Mouse (Mus musculus): ENCODE measurements around the gene Gm5136. TPM values are rescaled to one million over a fixed set of nuclear protein-coding genes. Genes with fewer than 3 reads are reported as not detected.

Gene Gm5136
- total and polyA plus RNA-seq, 3 experiments, result not detected

DNA sequence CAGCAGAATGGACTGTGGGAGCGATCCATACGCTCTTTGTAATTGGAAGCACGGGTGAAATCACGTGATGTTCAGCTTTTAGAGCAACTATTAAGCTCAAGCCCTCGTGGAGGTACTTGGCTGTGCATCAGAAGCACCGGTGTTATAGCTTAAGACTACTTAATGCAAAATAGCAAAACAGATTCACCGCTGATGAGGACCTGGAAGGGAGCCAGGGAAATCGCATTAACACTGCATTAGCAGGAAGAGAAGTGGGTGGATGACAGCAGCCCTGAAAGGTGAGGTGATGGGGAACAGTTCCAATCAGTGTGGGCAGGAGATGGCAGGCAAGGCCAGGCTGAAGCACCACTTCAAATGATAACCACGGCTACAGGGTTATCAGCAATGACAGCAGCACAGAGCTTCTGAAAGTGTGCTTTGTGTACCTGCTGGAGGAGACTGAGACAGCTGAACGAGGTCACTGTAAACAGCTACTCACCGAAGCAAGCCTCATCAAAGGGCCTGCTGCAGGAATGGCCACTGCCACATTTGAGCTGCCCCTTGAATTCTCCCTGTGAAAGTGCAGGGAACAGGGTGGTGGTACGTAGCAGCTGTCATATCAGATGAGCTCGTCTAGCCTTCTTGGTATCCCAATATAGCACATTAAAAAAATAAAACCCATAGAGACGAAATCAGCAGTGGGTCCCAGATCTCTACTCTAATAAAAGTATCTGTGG lies 20.1 kb downstream of the Gm5136 start:
- Histone ChIP-seq H3K9me3 (replicated peaks; ENCODE audit: low read length) (no peaks in the 10 kb centered on the region), H3K79me2 (replicated peaks; ENCODE audit: control insufficient read depth, extremely low read depth, insufficient read depth, poor library complexity, severe bottlenecking) (no peaks in the 10 kb centered on the region), H3K36me3 (replicated peaks in 1 of 2; ENCODE audit: control insufficient read depth in 1 of 2, insufficient read depth in 1 of 2, low read length in 1 of 2) (no peaks in the 10 kb centered on the region), H3K4me2 (ENCODE audit: insufficient read depth, low read depth, poor library complexity, severe bottlenecking) (no peak overlapping the region), H3K27me3 (replicated peaks) (no peaks in the 10 kb centered on the region), H3K9ac (ENCODE audit: insufficient read depth, low read depth) (no peak overlapping the region), H3K4me1 (ENCODE audit: control insufficient read depth in 1 of 2, insufficient read depth in 2 of 2) (no peaks in the 10 kb centered on the region), H3K27ac (ENCODE audit: insufficient read depth, low read depth) (no peak overlapping the region), H3K4me3 (replicated peaks in 1 of 3; ENCODE audit: low read depth in 2 of 3, low read length in 2 of 3, poor library complexity in 1 of 3) (no peak overlapping the region)
- dilution Hi-C loops (cut with MboI; ENCODE audit: extremely low pct_ligation_motif_present, extremely low pct_unique_long_range_greater_than_20kb, low sequenced_read_pairs), result no loop called here
- in situ Hi-C loops (cut with MboI; ENCODE audit: low pct_ligation_motif_present, low pct_unique_long_range_greater_than_20kb, low sequenced_read_pairs), result no loop called here
- DNase-seq (ENCODE audit: extremely low read depth), result no peak
- TF ChIP-seq MAX (IDR thresholded peaks at IDR 0.05; ENCODE audit: low read length) (no peak), PAX5 (IDR thresholded peaks at IDR 0.05; ENCODE audit: low read length) (no peak), TBP (conservative IDR thresholded peaks at IDR 0.05; ENCODE audit: low read depth, low read length) (no peak), RCOR1 (conservative IDR thresholded peaks at IDR 0.05; ENCODE audit: low read depth, low read length) (no peak), ZMIZ1 (IDR thresholded peaks at IDR 0.05; ENCODE audit: low read depth, low read length) (no peak), CHD2 (IDR thresholded peaks at IDR 0.05; ENCODE audit: low read length) (no peak)

DNA sequence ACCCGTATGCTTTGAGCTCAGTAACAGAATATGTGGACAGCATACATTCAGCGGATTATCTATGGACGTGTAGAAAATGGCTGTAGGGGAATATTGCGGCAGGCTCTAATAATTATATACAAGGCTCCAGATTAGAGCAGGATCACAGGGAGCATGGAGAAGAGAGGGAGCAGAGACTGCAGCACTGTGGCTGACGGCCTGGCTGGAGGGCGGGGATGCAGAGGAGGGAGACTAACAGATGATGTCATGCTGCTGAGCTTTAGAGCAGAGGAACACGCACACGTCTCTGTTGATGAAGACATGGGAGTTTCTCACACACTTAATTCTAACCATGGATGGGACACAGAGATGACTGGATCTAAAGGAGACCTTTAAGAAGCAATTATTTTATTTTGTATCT lies 22.9 kb downstream of the Gm5136 start:
- 0 out of 4 replicates have a peak, but pooled peaks cover 0 to 3% of the 10 kb centered on the region in 2 experiments for H3K4me1 ChIP-seq (ENCODE audit: control insufficient read depth in 1 of 2, insufficient read depth in 2 of 2)
- no peak overlapping the region for H3K27ac ChIP-seq (ENCODE audit: insufficient read depth, low read depth)
- dilution Hi-C loops (cut with MboI; ENCODE audit: extremely low pct_ligation_motif_present, extremely low pct_unique_long_range_greater_than_20kb, low sequenced_read_pairs) (no loop called here), in situ Hi-C loops (cut with MboI; ENCODE audit: low pct_ligation_motif_present, low pct_unique_long_range_greater_than_20kb, low sequenced_read_pairs) (no loop called here)
- TF ChIP-seq TCF12 (IDR thresholded peaks at IDR 0.05; ENCODE audit: low read depth, low read length) (no peak), POLR2A (IDR thresholded peaks at IDR 0.05; ENCODE audit: low read depth, low read length) (no peak), ZKSCAN1 (IDR thresholded peaks at IDR 0.05; ENCODE audit: borderline replicate concordance, low read depth, low read length) (no peak), MAX (IDR thresholded peaks at IDR 0.05; ENCODE audit: low read length) (no peak), KAT2A (IDR thresholded peaks at IDR 0.05; ENCODE audit: insufficient replicate concordance, low read length) (no peak), RCOR1 (conservative IDR thresholded peaks at IDR 0.05; ENCODE audit: low read depth, low read length) (no peak)
- no peaks in the 10 kb centered on the region for H3K79me2 ChIP-seq (replicated peaks; ENCODE audit: control insufficient read depth, extremely low read depth, insufficient read depth, poor library complexity, severe bottlenecking)
- no peaks in the 10 kb centered on the region for H3K36me3 ChIP-seq (replicated peaks in 1 of 2; ENCODE audit: control insufficient read depth in 1 of 2, insufficient read depth in 1 of 2, low read length in 1 of 2)
- no peak for DNase-seq (ENCODE audit: extremely low read depth)
- no peak overlapping the region for H3K4me2 ChIP-seq (ENCODE audit: insufficient read depth, low read depth, poor library complexity, severe bottlenecking)
- no peak overlapping the region for H3K9ac ChIP-seq (ENCODE audit: insufficient read depth, low read depth)
- no peak overlapping the region for H3K4me3 ChIP-seq (replicated peaks in 1 of 3; ENCODE audit: low read depth in 2 of 3, low read length in 2 of 3, poor library complexity in 1 of 3)
- H3K27me3 ChIP-seq (replicated peaks), result no peaks in the 10 kb centered on the region
- H3K9me3 ChIP-seq (replicated peaks; ENCODE audit: low read length), result no peaks in the 10 kb centered on the region

DNA sequence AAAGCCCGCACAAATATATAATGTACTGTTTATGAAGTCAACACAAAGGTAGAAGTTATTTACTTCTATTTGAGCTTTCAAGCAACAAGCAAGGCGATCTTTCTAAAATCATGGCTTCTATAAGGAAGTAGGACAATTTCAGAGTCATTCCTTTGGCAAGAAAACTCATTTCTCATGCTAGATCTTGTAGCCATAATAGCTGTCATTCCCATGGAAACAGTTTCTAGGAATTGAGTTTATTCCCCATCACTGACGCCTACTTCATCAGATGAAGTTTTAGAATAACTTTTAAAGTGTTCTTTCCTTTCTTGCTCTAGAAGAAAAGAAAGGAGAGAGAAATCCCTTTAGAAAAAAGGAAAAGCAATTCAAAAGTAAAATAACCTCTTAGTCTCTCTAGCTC lies 31.0 kb downstream of the Gm5136 start:
- H3K36me3 ChIP-seq (replicated peaks in 1 of 2; ENCODE audit: control insufficient read depth in 1 of 2, insufficient read depth in 1 of 2, low read length in 1 of 2), result no peaks in the 10 kb centered on the region
- dilution Hi-C loops (cut with MboI; ENCODE audit: extremely low pct_ligation_motif_present, extremely low pct_unique_long_range_greater_than_20kb, low sequenced_read_pairs) (no loop called here), in situ Hi-C loops (cut with MboI; ENCODE audit: low pct_ligation_motif_present, low pct_unique_long_range_greater_than_20kb, low sequenced_read_pairs) (no loop called here)
- H3K9ac ChIP-seq (ENCODE audit: insufficient read depth, low read depth), result no peak overlapping the region
- no peak overlapping the region for H3K4me2 ChIP-seq (ENCODE audit: insufficient read depth, low read depth, poor library complexity, severe bottlenecking)
- no peaks in the 10 kb centered on the region for H3K79me2 ChIP-seq (replicated peaks; ENCODE audit: control insufficient read depth, extremely low read depth, insufficient read depth, poor library complexity, severe bottlenecking)
- no peaks in the 10 kb centered on the region for H3K9me3 ChIP-seq (replicated peaks; ENCODE audit: low read length)
- no peaks in the 10 kb centered on the region for H3K27me3 ChIP-seq (replicated peaks)
- no peak overlapping the region for H3K27ac ChIP-seq (ENCODE audit: insufficient read depth, low read depth)
- DNase-seq (ENCODE audit: extremely low read depth), result no peak
- TF ChIP-seq EP300 (IDR thresholded peaks at IDR 0.05; ENCODE audit: low read length), result no peak
- TF ChIP-seq POLR2A (IDR thresholded peaks at IDR 0.05; ENCODE audit: low read depth, low read length), result no peak
- no peak for TF ChIP-seq TBP (conservative IDR thresholded peaks at IDR 0.05; ENCODE audit: low read depth, low read length)
- no peak for TF ChIP-seq CTCF (conservative IDR thresholded peaks at IDR 0.05 in 1 of 2, IDR thresholded peaks at IDR 0.05 in 1 of 2; ENCODE audit: low read depth in 2 of 2, low read length in 2 of 2)
- no peak for TF ChIP-seq ELF1 (IDR thresholded peaks at IDR 0.05; ENCODE audit: low read depth, low read length)
- TF ChIP-seq RAD21 (IDR thresholded peaks at IDR 0.05; ENCODE audit: low read depth, low read length), result no peak
- TF ChIP-seq HCFC1 (IDR thresholded peaks at IDR 0.05; ENCODE audit: low read depth, low read length), result no peak
- TF ChIP-seq ZMIZ1 (IDR thresholded peaks at IDR 0.05; ENCODE audit: low read depth, low read length), result no peak
- TF ChIP-seq KAT2A (IDR thresholded peaks at IDR 0.05; ENCODE audit: insufficient replicate concordance, low read length), result no peak
- no peak for TF ChIP-seq ZC3H11A (IDR thresholded peaks at IDR 0.05; ENCODE audit: low read depth, low read length)
- TF ChIP-seq PAX5 (IDR thresholded peaks at IDR 0.05; ENCODE audit: low read length), result no peak
- no peak for TF ChIP-seq RCOR1 (conservative IDR thresholded peaks at IDR 0.05; ENCODE audit: low read depth, low read length)
- no peak for TF ChIP-seq MXI1 (IDR thresholded peaks at IDR 0.05; ENCODE audit: low read depth, low read length)
- TF ChIP-seq MAFK (IDR thresholded peaks at IDR 0.05; ENCODE audit: insufficient replicate concordance, low read length), result no peak
- H3K4me3 ChIP-seq (replicated peaks in 1 of 3; ENCODE audit: low read depth in 2 of 3, low read length in 2 of 3, poor library complexity in 1 of 3), result no peak overlapping the region
- H3K4me1 ChIP-seq (ENCODE audit: control insufficient read depth in 1 of 2, insufficient read depth in 2 of 2), result no peaks in the 10 kb centered on the region

Data from CH12.LX (cell line).